Mouse (Mus musculus): ENCODE measurements around the gene Cmah. TPM values are rescaled to one million over a fixed set of nuclear protein-coding genes. Genes with fewer than 3 reads are reported as not detected.

The Cmah gene
- polyA plus RNA-seq (2015; fragmentation: Nextera tagmentation; extraction: Ambion mirVana): 1.3 and 1.4 TPM in 2 replicates

DNA sequence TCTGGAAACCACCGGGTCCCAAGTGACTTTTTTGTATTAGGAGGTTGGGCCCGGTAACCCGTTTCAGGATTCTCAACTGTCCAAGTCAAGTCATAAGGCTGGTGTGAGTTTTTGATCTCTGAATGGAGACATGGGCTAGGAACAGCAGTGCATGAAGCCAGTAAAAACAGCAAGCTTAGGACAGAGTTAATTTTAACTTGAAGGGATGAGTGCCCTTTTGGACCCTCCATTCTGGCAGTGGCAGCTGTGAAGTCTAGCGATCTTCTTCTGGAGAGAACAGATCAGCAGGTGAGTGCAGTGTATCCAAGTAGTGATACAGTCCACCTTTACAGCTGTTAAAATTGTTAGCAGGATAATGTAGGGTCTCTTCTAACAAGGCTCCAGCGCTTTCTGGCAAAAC, at the start of gene Cmah:
TSS of gene Cmah (plus strand) at position 204 of the 400 bp plus-strand sequence.
- ATAC-seq (replicated peaks; ENCODE audit: low FRiP score, low read depth): peak; percentile 71
- Histone ChIP-seq H3K9ac (ENCODE audit: low read depth, low read length) (no peak within 1 kb of the TSS), H3K27ac (peak within 1 kb of the TSS; percentile 44), H3K27me3 (ENCODE audit: insufficient read depth, low read length) (no peaks in the 10 kb centered on the region), H3K9me3 (replicated peaks; ENCODE audit: low read length) (no peaks in the 10 kb centered on the region), H3K4me3 (replicated peaks; ENCODE audit: low read depth, low read length) (no peak within 1 kb of the TSS), H3K36me3 (ENCODE audit: insufficient read depth, low read length) (no peaks in the 10 kb centered on the region), H3K4me2 (ENCODE audit: low read length) (no peak within 1 kb of the TSS), H3K4me1 (replicated peaks; ENCODE audit: insufficient read depth, low read length) (no peaks in the 10 kb centered on the region)
- TF ChIP-seq CTCF (IDR thresholded peaks at IDR 0.05; ENCODE audit: low read depth): no peak
- DNase-seq (ENCODE audit: low spot score): peak; percentile 18
- WGBS: 74% methylated on average over 5 of the region's 5 CpGs

DNA sequence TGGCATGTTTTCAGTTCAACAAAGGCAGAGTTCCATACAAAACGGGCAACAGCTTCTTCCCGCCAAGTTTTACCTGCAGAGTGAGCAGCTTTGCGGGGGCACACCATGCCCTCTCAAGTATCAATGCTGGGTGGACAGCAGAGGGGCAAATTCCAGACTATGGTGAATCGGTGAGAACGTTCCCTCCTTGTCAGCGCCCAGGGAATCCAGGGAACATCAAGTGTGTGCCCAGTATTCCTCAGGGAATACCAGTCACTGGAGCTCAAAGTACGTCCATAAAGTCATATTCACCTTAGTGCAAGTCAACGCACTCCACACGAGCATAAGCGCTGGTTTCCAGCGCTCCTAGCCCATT, 47.8 kb upstream of the Cmah start:
- no peaks in the 10 kb centered on the region for H3K4me1 ChIP-seq (replicated peaks; ENCODE audit: insufficient read depth, low read length)
- H3K36me3 ChIP-seq (ENCODE audit: insufficient read depth, low read length): no peaks in the 10 kb centered on the region
- H3K27ac ChIP-seq: 0 out of 2 replicates have a peak overlapping the region, but pooled peaks have one; percentile 3
- DNase-seq (ENCODE audit: low spot score): no peak
- no peak overlapping the region for H3K9ac ChIP-seq (ENCODE audit: low read depth, low read length)
- H3K27me3 ChIP-seq (ENCODE audit: insufficient read depth, low read length): no peaks in the 10 kb centered on the region
- no peak for TF ChIP-seq CTCF (IDR thresholded peaks at IDR 0.05; ENCODE audit: low read depth)
- ATAC-seq (replicated peaks; ENCODE audit: low FRiP score, low read depth): no peak
- WGBS: 42% methylated on average over 11 of the region's 11 CpGs
- H3K4me3 ChIP-seq (replicated peaks; ENCODE audit: low read depth, low read length): peak overlapping the region; percentile 76; the same call in 1 of the 2 replicates
- H3K9me3 ChIP-seq (replicated peaks; ENCODE audit: low read length): no peaks in the 10 kb centered on the region
- peak overlapping the region; percentile 83 for H3K4me2 ChIP-seq (ENCODE audit: low read length)

DNA sequence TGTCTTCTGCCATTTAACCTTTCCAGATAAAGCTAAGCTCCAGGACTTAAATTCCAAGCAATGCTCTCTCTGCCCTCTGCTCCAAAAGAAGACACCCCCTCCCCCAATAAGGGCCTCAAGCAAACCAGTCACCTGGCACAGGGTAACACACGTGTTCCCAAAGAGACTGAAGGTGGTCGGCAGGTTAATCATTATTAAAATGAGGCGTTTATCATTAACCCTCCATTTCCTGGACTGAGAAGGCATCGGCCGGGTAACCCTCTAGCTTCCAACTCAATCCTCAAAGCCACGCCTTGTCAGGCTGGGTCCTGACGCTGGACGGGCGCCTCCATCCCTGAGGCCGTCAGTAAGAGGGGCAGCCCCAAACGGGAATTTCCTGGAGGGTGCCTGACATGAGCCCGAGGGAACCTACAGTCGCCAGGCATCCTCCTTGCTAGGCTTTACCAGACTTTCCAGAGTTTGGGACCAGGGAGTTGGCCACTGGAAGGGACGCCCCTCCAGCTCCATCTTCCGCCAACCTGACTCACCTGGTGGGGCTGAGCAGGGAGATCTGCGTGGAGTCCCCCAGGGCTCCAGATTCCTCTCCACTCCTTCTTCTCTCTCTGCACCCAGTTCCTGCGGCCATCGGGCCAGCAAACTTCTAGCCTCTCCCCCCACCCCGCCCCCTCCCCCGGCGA, 47.3 kb upstream of the Cmah start:
- Histone ChIP-seq H3K36me3 (ENCODE audit: insufficient read depth, low read length) (no peaks in the 10 kb centered on the region), H3K9ac (ENCODE audit: low read depth, low read length) (peak overlapping the region; percentile 71), H3K4me3 (replicated peaks; ENCODE audit: low read depth, low read length) (peak overlapping the region; percentile 76), H3K27ac (peak overlapping the region; percentile 83), H3K4me1 (replicated peaks; ENCODE audit: insufficient read depth, low read length) (no peaks in the 10 kb centered on the region), H3K4me2 (ENCODE audit: low read length) (peak overlapping the region; percentile 83), H3K27me3 (ENCODE audit: insufficient read depth, low read length) (no peaks in the 10 kb centered on the region), H3K9me3 (replicated peaks; ENCODE audit: low read length) (no peaks in the 10 kb centered on the region)
- DNase-seq (ENCODE audit: low spot score) (peak; percentile 47), ATAC-seq (replicated peaks; ENCODE audit: low FRiP score, low read depth) (peak; percentile 67)
- 2% methylated on average over 21 of the region's 21 CpGs for WGBS
- no peak for TF ChIP-seq CTCF (IDR thresholded peaks at IDR 0.05; ENCODE audit: low read depth)

DNA sequence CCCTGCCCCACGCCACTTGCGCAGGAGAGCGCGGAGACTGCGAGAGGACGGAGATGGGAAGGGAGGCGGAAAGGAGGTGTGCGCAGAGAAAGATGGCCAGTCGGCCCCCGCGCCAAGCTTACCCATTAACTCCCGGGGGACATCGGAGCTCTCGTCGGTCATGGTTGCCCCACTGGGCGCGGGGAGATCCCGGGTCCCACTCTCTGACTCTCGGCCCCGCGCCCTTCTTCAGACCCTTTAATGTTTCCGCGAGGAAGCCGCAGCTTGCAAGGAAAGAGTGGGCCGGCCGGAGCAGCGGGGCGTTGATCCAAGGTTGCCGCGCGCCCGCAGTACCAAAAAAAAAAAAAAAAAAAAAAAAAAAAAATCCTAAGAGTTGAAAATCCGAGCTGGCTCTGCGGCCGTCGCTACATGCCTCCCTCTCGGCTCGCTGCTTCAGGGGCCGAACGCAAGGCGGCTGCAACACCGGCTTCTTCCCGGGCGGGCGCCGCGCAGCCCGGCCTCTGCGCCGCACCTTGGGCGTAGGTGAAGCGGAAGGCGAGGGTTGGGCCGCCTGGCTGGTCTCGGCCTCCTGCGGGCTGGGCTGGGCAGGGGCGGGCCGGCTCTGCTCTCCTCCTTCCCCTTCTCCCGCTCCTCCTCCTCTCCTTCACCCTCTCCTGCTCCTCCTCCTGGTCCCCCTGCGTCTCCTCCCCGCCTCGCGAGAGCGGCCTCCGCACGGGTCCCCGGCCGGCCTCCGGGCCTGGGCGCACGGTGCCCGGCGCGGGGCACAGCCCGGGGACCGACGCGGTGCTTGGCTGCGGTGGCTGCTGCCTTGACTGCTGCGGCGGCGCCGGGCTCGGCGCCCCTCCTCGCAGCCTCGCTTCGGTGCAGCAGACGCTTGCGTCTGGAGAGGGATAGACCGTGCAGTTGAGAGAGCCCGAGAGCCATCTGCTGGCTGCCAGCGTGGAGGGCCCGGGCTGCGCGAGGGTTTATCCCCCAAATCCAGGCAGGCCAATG, 46.5 kb upstream of the Cmah start, which contains the start of gene Carmil1:
TSS of gene Carmil1 (minus strand) at position 357 of the 993 bp plus-strand sequence.
- no peaks in the 10 kb centered on the region for H3K4me1 ChIP-seq (replicated peaks; ENCODE audit: insufficient read depth, low read length)
- peak; percentile 94 for DNase-seq (ENCODE audit: low spot score)
- ATAC-seq (replicated peaks; ENCODE audit: low FRiP score, low read depth): peak; percentile 96
- peak; percentile 75 for TF ChIP-seq CTCF (IDR thresholded peaks at IDR 0.05; ENCODE audit: low read depth)
- H3K9me3 ChIP-seq (replicated peaks; ENCODE audit: low read length): no peaks in the 10 kb centered on the region
- H3K27ac ChIP-seq: peak within 1 kb of the TSS; percentile 83
- under 1% methylated on average over 88 of the region's 96 CpGs for WGBS
- peak within 1 kb of the TSS; percentile 76 for H3K4me3 ChIP-seq (replicated peaks; ENCODE audit: low read depth, low read length)
- H3K4me2 ChIP-seq (ENCODE audit: low read length): peak within 1 kb of the TSS; percentile 83
- H3K27me3 ChIP-seq (ENCODE audit: insufficient read depth, low read length): no peaks in the 10 kb centered on the region
- no peaks in the 10 kb centered on the region for H3K36me3 ChIP-seq (ENCODE audit: insufficient read depth, low read length)
- H3K9ac ChIP-seq (ENCODE audit: low read depth, low read length): peak within 1 kb of the TSS; percentile 71

DNA sequence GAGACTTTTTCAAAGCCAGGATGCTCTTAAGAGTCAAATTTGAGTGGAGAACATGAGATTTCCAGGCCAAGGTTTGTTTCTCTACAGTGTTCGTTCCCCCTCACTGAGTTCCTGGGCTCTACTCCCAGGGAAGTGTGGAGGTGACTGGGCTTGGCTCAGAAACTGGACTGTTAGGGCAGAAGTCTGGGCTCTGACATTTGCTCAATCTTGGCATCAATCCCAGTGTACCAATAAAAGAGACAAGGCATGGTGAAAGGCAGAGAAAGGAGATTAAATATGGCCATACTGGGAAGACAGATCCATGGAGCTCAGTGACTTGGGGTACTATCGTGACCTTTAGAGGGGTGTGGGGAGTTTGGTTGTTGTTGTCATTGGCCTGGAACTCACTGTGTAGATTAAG, 39.8 kb upstream of the Cmah start:
- Histone ChIP-seq H3K4me3 (replicated peaks; ENCODE audit: low read depth, low read length) (no peak overlapping the region), H3K9ac (ENCODE audit: low read depth, low read length) (no peak overlapping the region), H3K9me3 (replicated peaks; ENCODE audit: low read length) (no peaks in the 10 kb centered on the region), H3K36me3 (ENCODE audit: insufficient read depth, low read length) (no peaks in the 10 kb centered on the region), H3K4me2 (ENCODE audit: low read length) (no peak overlapping the region), H3K4me1 (replicated peaks; ENCODE audit: insufficient read depth, low read length) (no peaks in the 10 kb centered on the region), H3K27ac (no peak overlapping the region), H3K27me3 (ENCODE audit: insufficient read depth, low read length) (no peaks in the 10 kb centered on the region)
- 84% methylated on average over 2 of the region's 2 CpGs for WGBS
- TF ChIP-seq CTCF (IDR thresholded peaks at IDR 0.05; ENCODE audit: low read depth): no peak
- DNase-seq (ENCODE audit: low spot score) (no peak), ATAC-seq (replicated peaks; ENCODE audit: low FRiP score, low read depth) (no peak)

DNA sequence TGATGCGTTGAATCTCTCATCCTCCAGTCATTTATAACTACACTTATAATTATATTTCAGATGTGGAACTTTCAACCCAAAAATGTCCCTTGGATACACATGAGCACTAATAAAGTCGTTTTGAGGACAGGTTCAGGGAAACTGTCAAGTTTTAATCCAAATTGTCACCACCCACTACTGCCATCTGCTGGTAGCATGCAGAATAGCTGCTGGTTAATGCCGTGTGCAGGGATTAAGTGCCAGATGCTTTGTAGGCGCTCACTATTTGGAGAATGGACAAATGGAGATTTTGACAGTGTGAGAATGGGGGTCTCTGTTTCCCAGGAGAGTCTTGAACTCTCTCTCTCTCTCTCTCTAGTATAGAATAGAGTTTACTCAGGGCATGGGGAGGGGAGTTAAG, 30.0 kb upstream of the Cmah start:
- 12% methylated on average over 4 of the region's 4 CpGs for WGBS
- ATAC-seq (replicated peaks; ENCODE audit: low FRiP score, low read depth) (no peak), DNase-seq (ENCODE audit: low spot score) (peak; percentile 59)
- Histone ChIP-seq H3K27me3 (ENCODE audit: insufficient read depth, low read length) (no peaks in the 10 kb centered on the region), H3K4me3 (replicated peaks; ENCODE audit: low read depth, low read length) (no peak overlapping the region), H3K9me3 (replicated peaks; ENCODE audit: low read length) (no peaks in the 10 kb centered on the region), H3K36me3 (ENCODE audit: insufficient read depth, low read length) (no peaks in the 10 kb centered on the region), H3K9ac (ENCODE audit: low read depth, low read length) (no peak overlapping the region), H3K4me2 (ENCODE audit: low read length) (no peak overlapping the region), H3K27ac (no peak overlapping the region), H3K4me1 (replicated peaks; ENCODE audit: insufficient read depth, low read length) (no peaks in the 10 kb centered on the region)
- peak; percentile 93 for TF ChIP-seq CTCF (IDR thresholded peaks at IDR 0.05; ENCODE audit: low read depth)

Measured in kidney, postnatal 0 days (tissue).